In the genomic region with DNA sequence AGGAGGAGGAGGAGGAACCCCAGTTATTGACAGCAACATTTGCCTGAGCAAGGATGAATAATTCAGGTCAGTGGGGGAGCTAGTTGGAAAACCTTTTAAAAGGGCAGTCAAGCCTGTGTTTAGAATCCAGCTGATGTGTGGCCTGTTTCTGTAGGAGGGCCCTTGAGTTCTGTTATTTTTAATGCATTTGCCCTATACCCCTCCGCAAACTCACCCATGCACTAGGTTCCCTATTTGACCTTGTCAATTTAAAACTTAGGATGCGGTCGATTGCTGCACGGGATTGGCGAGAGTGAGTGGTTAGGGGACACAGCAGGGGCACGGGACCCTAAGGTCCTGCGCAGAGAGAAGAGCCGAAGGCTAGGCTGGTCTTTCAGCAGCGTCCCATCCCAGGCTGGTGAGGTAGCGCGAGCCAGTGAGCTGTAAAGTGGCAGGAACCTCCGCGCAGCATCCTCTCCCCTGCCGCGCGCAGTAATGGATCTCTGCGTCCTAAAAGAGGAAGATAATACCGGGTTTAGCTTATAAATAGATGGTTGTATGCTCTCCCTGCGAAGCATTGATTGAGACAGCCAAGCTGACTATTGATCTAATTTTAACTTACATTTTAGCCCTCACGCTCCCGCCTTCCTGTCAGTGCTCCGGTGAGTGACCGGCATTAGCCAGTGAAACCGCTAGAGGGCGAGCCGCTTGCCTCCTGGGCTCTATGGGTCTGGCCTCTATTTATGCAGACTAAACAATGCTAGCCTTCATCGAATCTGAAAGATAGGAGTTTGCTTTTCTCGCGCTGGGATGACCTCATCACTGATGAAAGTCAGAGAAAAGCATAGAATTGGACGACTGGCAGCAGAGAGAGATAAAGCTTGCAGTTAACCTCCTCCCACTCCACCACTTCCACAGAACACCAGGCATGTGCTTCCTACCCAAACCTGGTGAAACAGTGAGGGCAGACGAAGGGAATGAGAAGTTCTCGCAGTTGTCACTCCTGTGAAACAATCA, we compare ENCODE assay signal across 8 mouse cellular contexts.
DNase-seq lines count a peak whose midpoint lies in the region; ATAC-seq lines count a peak whose summit lies in the region.

No protein-coding gene starts in this region.

- intact Hi-C loops in gastrocnemius, postnatal 14 days (cut with DNase I; ENCODE audit: low total_unique reads): no loop called here

- no peak overlapping the region for H3K9ac ChIP-seq in intestine, embryonic 14.5 days (ENCODE audit: low read length)

- H3K27ac ChIP-seq in intestine, embryonic 14.5 days (ENCODE audit: low read depth): no peak overlapping the region

- H3K27me3 ChIP-seq in intestine, embryonic 14.5 days (replicated peaks; ENCODE audit: control insufficient read depth, insufficient read depth, low read length): no peaks in the 10 kb centered on the region

- H3K36me3 ChIP-seq in intestine, embryonic 14.5 days (ENCODE audit: control insufficient read depth, insufficient read depth, low read length): no peaks in the 10 kb centered on the region

- H3K9me3 ChIP-seq in intestine, embryonic 14.5 days (ENCODE audit: control insufficient read depth, low read length): no peaks in the 10 kb centered on the region

- 12% methylated on average over 32 of the region's 32 CpGs for WGBS in intestine, embryonic 14.5 days

- peak overlapping the region; percentile 61 for H3K4me2 ChIP-seq in intestine, embryonic 14.5 days (ENCODE audit: low read length)

- peak overlapping the region; percentile 25 for H3K4me3 ChIP-seq in intestine, embryonic 14.5 days (ENCODE audit: low read depth, low read length)

- ATAC-seq in intestine, embryonic 14.5 days (replicated peaks; ENCODE audit: low FRiP score, low TSS enrichment, low read depth): peak; percentile 90
- ATAC-seq in megakaryocyte, adult 5-6 weeks (ENCODE audit: poor library complexity, severe bottlenecking): peak; percentile 95

- 0 out of 2 replicates have a peak, but pooled peaks cover 3% of the 10 kb centered on the region for H3K4me1 ChIP-seq in intestine, embryonic 14.5 days (replicated peaks; ENCODE audit: control insufficient read depth, insufficient read depth, low read length)

- peak; percentile 64 to 68 for DNase-seq in adrenal gland, adult 18-20 months (ENCODE audit: low spot score in 2 of 2)
- peak; percentile 87 for DNase-seq in embryo, embryonic 10.5 days (ENCODE audit: low spot score)
- peak; percentile 42 for DNase-seq in gastrocnemius, postnatal 14 days
- peak; percentile 80 for DNase-seq in intestine, embryonic 14.5 days (ENCODE audit: low spot score)
- DNase-seq in left cerebral cortex, adult 9 months (ENCODE audit: low spot score in 2 of 2): peak; percentile 44 to 86
- peak; percentile 79 to 83 for DNase-seq in right cerebral cortex, postnatal 10 days (ENCODE audit: low spot score in 2 of 2)
- peak; percentile 65 for DNase-seq in urinary bladder, postnatal 25 days (ENCODE audit: low spot score)
